Mouse (Mus musculus) lung, adult 2 months (tissue): Measurements from ENCODE around the gene Zfp638. TPM values are rescaled to one million over a fixed set of nuclear protein-coding genes. Genes with fewer than 3 reads are reported as not detected.

Experiments used
- DNase-seq: peaks from one replicate; pipeline ENCODE4 v3.0.0; 2022
- H3K4me1 ChIP-seq: fragments of 200-500 bp; 2 replicates; pipeline ENCODE4 v1.6.1; 2011; ENCODE audit warnings: low read length; ENCODE audit not compliant: control insufficient read depth, insufficient read depth
- H3K4me3 ChIP-seq: fragments of 200-500 bp; replicated peaks from 2 replicates; pipeline ENCODE3; 2011; ENCODE audit warnings: low read depth, mild to moderate bottlenecking, control low read depth, low read length; ENCODE audit errors: extremely low read depth
- CTCF ChIP-seq: fragments of 200-500 bp; IDR thresholded peaks from 2 replicates; pipeline ENCODE4 v1.5.1; 2011; ENCODE audit warnings: mild to moderate bottlenecking, low read length, control low read depth; ENCODE audit not compliant: insufficient read depth
- POLR2A ChIP-seq: fragments of 200-500 bp; IDR thresholded peaks from 2 replicates; pipeline ENCODE4 v1.6.1; 2011; ENCODE audit warnings: low read depth, mild to moderate bottlenecking, control low read depth, low read length, borderline replicate concordance; ENCODE audit errors: extremely low read depth
- WGBS: fragments of 180-500 bp; shearing (Covaris S2); methylation state at CpG from one replicate; pipeline ENCODE4 v1.1.7; 2018; 5-methylcytosine and 5-hydroxymethylcytosine counted together
- polyA plus RNA-seq: library from polyadenylated mRNA; depleted of rRNA; stranded (reverse); fragments of >200 nt; gene quantifications from 2 replicates; pipeline ENCODE4 v1.2.3, GENCODE M21; 2012

The Zfp638 gene
- polyA plus RNA-seq, 1 experiment: 11.0 TPM

DNA sequence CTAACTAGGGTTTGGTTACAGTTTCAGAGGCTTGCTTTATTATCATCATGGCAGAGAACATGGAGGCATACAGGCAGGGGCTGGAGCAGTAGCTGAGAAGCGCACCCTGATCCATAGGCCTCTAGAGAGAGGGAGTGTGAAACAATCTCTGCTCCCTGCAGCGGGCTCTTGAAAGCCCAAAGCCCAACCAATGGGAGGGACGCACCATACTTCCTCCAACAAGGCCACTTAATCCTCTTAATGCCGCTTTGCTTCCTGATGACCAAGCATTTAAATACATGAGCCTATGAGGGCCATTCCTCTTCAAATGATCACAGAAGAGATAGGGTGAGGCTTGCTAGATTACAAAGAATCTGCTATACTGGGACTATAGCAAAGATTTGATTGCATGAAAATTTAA is 41.5 kb downstream of the Zfp638 start:
- no peak for DNase-seq
- 43% methylated on average over 4 of the region's 4 CpGs for WGBS

GRCm38 (mm10) chr6:83913710-83914109 is 46.8 kb downstream of the Zfp638 start:
- H3K4me3 ChIP-seq: no peak overlapping the region
- no peak for DNase-seq
- 25% methylated on average over 4 of the region's 4 CpGs for WGBS
- no peaks in the 10 kb centered on the region; the same call in 1 of the 2 replicates for H3K4me1 ChIP-seq
- TF ChIP-seq POLR2A (no peak), CTCF (no peak)

More for the DNA sequence above, 41.5 kb downstream of the Zfp638 start:
- Histone ChIP-seq H3K4me1 (no peaks in the 10 kb centered on the region), H3K4me3 (no peak overlapping the region)
- TF ChIP-seq CTCF (no peak), POLR2A (no peak)

DNA sequence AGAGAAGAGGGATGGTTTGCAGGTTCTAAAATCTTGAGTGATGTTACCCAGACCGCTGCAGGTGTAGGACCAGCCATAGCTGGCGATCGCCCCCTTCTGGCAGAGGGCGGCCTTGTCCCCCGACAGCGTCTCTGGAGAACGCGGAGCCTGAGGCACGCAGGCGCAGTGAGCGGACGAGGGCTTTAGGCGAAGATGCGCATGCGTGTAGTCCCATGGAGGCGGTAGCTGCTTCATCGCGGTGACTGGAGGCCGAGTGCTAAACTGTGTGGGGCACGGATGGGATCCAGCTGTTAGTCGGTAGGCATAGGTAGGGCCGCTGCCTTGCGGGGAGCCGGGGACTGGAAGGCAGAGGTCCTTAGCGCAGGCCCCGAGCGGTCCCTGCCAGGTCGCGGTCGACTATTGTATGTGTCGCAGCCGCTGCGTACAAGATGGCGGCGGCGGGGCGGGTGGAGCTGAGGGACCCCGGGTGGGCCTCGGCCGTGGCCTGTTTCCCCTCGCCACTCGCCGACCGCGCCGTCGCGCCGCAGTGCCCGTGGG is 47.3 kb downstream of the Zfp638 start:
- TF ChIP-seq CTCF: peak; percentile 85
- peak; percentile 99 for TF ChIP-seq POLR2A
- no peaks in the 10 kb centered on the region; the same call in 1 of the 2 replicates for H3K4me1 ChIP-seq
- peak overlapping the region; percentile 92 for H3K4me3 ChIP-seq
- under 1% methylated on average over 50 of the region's 50 CpGs for WGBS
- DNase-seq: peak; percentile 98

GRCm38 (mm10) chr6:83914720-83915271 is 47.9 kb downstream of the Zfp638 start:
- Histone ChIP-seq H3K4me1 (no peaks in the 10 kb centered on the region; the same call in 1 of the 2 replicates), H3K4me3 (peak overlapping the region; percentile 92)
- DNase-seq: no peak
- TF ChIP-seq CTCF: no peak
- no peak for TF ChIP-seq POLR2A
- WGBS: under 1% methylated on average over 39 of the region's 40 CpGs

DNA sequence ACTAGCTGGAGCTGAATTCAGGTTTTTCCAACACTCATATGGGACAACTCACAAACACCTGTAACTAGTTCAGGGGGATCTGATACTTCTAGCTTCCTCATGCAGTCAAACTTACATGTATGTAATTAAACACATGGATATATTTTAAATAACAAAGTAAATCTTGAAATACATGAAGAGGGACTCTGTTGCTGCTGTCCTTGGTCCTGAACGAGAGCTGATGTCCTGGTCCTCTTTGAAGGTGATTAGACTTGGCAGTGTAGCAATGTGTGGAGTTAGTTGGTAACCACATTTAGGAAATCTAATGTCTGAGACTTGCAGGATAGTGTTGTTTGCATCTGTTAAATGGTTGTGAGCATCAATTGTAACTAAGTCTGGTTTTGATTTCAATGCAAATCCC is 60.5 kb downstream of the Zfp638 start:
- DNase-seq: peak; percentile 21
- no peak overlapping the region for H3K4me3 ChIP-seq
- H3K4me1 ChIP-seq: peaks cover 1% of the 10 kb centered on the region; the same call in 1 of the 2 replicates
- TF ChIP-seq CTCF (no peak), POLR2A (no peak)
- WGBS: 73% methylated on average over 1 of the region's 1 CpGs

DNA sequence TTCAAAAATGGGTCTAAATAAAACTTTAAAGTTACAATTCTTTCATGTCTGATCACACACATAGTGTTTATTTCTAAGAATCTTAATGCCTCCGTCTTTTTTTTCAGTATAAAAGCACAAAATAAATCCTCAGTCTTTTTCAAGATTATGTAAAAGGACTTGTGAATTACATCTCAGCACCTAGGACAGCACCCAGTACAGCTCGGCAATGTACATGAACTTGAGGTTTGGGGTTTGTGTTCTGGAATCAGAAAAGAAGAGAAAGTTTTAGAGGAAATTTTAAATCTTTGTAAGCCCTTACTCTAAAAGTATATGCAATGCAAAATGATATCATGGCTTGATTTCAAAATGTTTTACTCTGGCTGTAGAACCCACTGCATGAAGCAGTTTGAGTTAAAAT is 61.3 kb downstream of the Zfp638 start:
- H3K4me3 ChIP-seq: no peak overlapping the region
- no peak for DNase-seq
- WGBS: 60% methylated on average over 2 of the region's 2 CpGs
- TF ChIP-seq CTCF (no peak), POLR2A (no peak)
- peaks cover 2% of the 10 kb centered on the region; the same call in 1 of the 2 replicates for H3K4me1 ChIP-seq

GRCm38 (mm10) chr6:83939492-83939891 is 72.6 kb downstream of the Zfp638 start:
- 93% methylated on average over 2 of the region's 2 CpGs for WGBS
- Histone ChIP-seq H3K4me1 (no peaks in the 10 kb centered on the region), H3K4me3 (no peak overlapping the region)
- no peak for DNase-seq
- TF ChIP-seq POLR2A (no peak), CTCF (no peak)

- 92% methylated on average over 13 of the region's 13 CpGs for WGBS
These were observed 75.9 kb downstream of the Zfp638 start for GRCm38 (mm10) chr6:83942806-83943205.

GRCm38 (mm10) chr6:83953603-83954002 is 86.7 kb downstream of the Zfp638 start:
- TF ChIP-seq POLR2A (no peak), CTCF (no peak)
- Histone ChIP-seq H3K4me3 (no peak overlapping the region), H3K4me1 (no peaks in the 10 kb centered on the region)
- DNase-seq: no peak

More at GRCm38 (mm10) chr6:83942806-83943205, 75.9 kb downstream of the Zfp638 start:
- Histone ChIP-seq H3K4me1 (no peaks in the 10 kb centered on the region), H3K4me3 (no peak overlapping the region)
- TF ChIP-seq POLR2A: no peak
- no peak for TF ChIP-seq CTCF
- no peak for DNase-seq

DNA sequence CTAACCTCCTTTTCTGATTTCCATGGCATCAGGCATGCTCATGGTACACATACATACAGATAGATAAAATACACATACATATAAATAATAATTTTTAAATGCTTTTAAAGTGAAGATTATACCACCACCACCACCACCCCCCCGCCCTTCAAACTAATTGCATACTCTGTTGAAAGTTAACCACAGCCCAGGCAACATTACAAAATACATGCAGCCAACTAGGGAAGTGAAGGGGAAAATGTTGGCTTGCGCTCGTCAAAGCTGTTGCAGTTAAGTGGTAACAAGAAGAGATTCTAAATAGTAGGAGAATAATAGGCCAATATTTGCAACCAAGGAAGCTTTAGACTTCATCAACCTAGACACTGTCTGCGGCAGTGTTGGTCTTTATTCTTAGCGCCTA is 120.7 kb downstream of the Zfp638 start:
- DNase-seq: no peak
- 91% methylated on average over 5 of the region's 5 CpGs for WGBS
- TF ChIP-seq CTCF (no peak), POLR2A (no peak)
- H3K4me3 ChIP-seq: no peak overlapping the region
- H3K4me1 ChIP-seq: no peaks in the 10 kb centered on the region

GRCm38 (mm10) chr6:84002716-84003115 is 135.8 kb downstream of the Zfp638 start:
- no peak for DNase-seq
- H3K4me3 ChIP-seq: no peak overlapping the region
- H3K4me1 ChIP-seq: no peaks in the 10 kb centered on the region
- TF ChIP-seq POLR2A (no peak), CTCF (no peak)
- WGBS: 78% methylated on average over 1 of the region's 1 CpGs
